Mouse (Mus musculus) liver, adult 2 months (tissue): ENCODE measurements around the gene Camsap1. TPM values are rescaled to one million over a fixed set of nuclear protein-coding genes. Genes with fewer than 3 reads are reported as not detected.

Source experiments
- DNase-seq: peaks from one replicate; pipeline ENCODE4 v3.0.0-alpha.2; 2011; ENCODE audit warnings: low read depth, low spot score; ENCODE audit errors: extremely low read depth
- H3K27ac ChIP-seq: fragments of 200-500 bp; replicated peaks from 2 replicates; pipeline ENCODE4 v1.5.1; 2012; ENCODE audit warnings: low read depth, mild to moderate bottlenecking, control low read depth, inconsistent platforms, low read length; ENCODE audit not compliant: insufficient read depth
- H3K27me3 ChIP-seq: fragments of 200-500 bp; 2 replicates; pipeline ENCODE4 v1.6.1; 2012; ENCODE audit warnings: mild to moderate bottlenecking, moderate library complexity, low read length, inconsistent platforms; ENCODE audit not compliant: control insufficient read depth, insufficient read depth
- H3K36me3 ChIP-seq: fragments of 200-500 bp; 2 replicates; pipeline ENCODE4 v1.6.1; 2012; ENCODE audit warnings: low read length, inconsistent platforms; ENCODE audit not compliant: control insufficient read depth, insufficient read depth
- H3K4me1 ChIP-seq: fragments of 200-500 bp; 2 replicates; pipeline ENCODE4 v1.6.1; 2011; ENCODE audit warnings: low read length; ENCODE audit not compliant: control insufficient read depth, insufficient read depth
- H3K4me3 ChIP-seq: fragments of 200-500 bp; 2 replicates; pipeline ENCODE4 v1.5.1; 2011; ENCODE audit warnings: low read depth, mild to moderate bottlenecking, control low read depth, low read length, moderate library complexity; ENCODE audit not compliant: insufficient read depth
- H3K79me2 ChIP-seq: fragments of 200-500 bp; 2 replicates; pipeline ENCODE4 v1.6.1; 2012; ENCODE audit warnings: inconsistent platforms, mild to moderate bottlenecking, low read length, moderate library complexity; ENCODE audit not compliant: control insufficient read depth, insufficient read depth
- H3K9ac ChIP-seq: fragments of 200-500 bp; 2 replicates; pipeline ENCODE4 v1.6.1; 2012; ENCODE audit warnings: low read depth, mild to moderate bottlenecking, control low read depth, inconsistent platforms, low read length
- CTCF ChIP-seq: fragments of 200-500 bp; IDR thresholded peaks from 2 replicates; pipeline ENCODE4 v1.5.1; 2011; ENCODE audit warnings: low read depth, low read length, control low read depth
- POLR2A ChIP-seq: fragments of 200-500 bp; IDR thresholded peaks from 2 replicates; pipeline ENCODE4 v1.6.1; 2011; ENCODE audit warnings: low read length, control low read depth; ENCODE audit not compliant: insufficient read depth; ENCODE audit errors: extremely low read depth
- WGBS: fragments of 180-500 bp; shearing (Covaris S2); methylation state at CpG from one replicate; pipeline ENCODE4 v1.1.7; 2018; 5-methylcytosine and 5-hydroxymethylcytosine counted together
- polyA plus RNA-seq: library from polyadenylated mRNA; depleted of rRNA; stranded (reverse); fragments of >200 nt; gene quantifications from 2 replicates; pipeline ENCODE4 v1.2.3, GENCODE M21; 2012; rRNA removed
- total RNA-seq: library from RNA; depleted of rRNA; stranded (reverse); fragments of >200 nt; gene quantifications from 2 replicates; pipeline ENCODE4 v1.2.3, GENCODE M21; 2014; rRNA removed

The Camsap1 gene
- total RNA-seq (5.4 and 9.0 TPM in 2 replicates), polyA plus RNA-seq (2.4 and 2.5 TPM in 2 replicates)

DNA sequence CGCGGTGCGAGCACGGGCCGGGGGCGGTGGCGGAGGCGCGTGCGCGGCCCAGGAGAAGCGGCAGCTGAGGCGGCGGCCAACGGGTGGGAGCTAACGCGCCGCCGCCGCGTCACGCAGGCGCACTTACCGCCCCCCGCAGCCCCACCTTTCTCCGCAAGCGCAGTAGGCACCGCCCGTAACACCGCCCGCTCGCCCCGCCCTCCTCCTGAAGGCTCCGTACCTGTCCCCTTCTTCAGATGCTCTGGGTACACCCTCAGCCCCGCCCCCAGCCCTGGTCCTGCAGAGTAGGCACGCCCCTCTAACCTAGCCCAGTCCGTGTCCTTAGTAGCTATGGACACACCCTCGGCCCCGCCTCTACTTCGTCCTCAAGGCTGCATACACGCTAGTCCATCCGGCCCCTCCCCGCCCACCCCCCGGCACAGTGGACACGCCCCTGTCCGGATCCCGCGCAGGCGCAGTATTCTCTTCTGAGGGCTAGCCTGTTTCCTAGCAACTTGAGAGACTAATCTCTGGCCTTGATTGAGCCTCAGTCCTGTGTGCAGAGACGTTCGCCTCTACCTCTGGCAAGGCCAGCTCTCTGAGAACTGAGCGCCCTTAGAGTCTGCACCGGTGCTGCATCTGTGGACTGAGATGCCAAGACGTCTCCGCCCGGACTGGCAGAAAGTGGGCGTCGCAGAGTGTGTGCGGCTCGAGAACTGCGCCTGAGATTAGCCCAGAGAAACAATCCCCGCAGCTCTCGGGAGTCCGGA lies at the start of gene Camsap1:
Camsap1 (minus strand) TSS at position 124 of the 749 bp plus-strand sequence.
- Histone ChIP-seq H3K27me3 (no peaks in the 10 kb centered on the region), H3K4me3 (peak within 1 kb of the TSS; percentile 64), H3K4me1 (peaks cover 5% of the 10 kb centered on the region; the same call in 1 of the 2 replicates), H3K27ac (no peak within 1 kb of the TSS), H3K36me3 (no peaks in the 10 kb centered on the region), H3K9ac (peak within 1 kb of the TSS; percentile 71), H3K79me2 (peaks cover 7% of the 10 kb centered on the region; the same call in 1 of the 2 replicates)
- 1% methylated on average over 63 of the region's 64 CpGs for WGBS
- TF ChIP-seq POLR2A (0 out of 2 replicates have a peak, but pooled peaks have one; percentile 26), CTCF (no peak)
- peak; percentile 99 for DNase-seq

DNA sequence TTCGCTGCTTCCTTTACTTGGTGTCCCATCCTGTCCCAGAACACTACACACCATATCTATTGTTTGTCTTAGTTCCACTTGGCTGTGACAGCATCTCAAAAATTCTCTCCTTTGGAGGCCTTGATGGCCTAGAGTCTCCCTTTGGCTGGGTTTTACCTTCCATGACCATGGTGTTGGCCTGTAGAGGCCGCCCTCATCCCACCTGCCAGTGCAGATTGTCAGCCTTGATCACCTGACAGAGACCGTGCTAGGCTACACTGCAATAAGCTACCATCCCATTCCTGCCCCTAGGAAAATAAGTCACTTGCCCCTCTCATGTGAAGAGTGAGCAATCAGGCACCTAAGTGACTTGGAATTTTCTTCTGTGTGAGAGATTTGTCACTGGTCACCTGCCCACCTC lies 47.2 kb upstream of the Camsap1 start:
- Histone ChIP-seq H3K4me3 (no peak overlapping the region), H3K27ac (no peak overlapping the region), H3K27me3 (no peaks in the 10 kb centered on the region), H3K79me2 (no peaks in the 10 kb centered on the region), H3K9ac (no peak overlapping the region), H3K4me1 (no peaks in the 10 kb centered on the region), H3K36me3 (no peaks in the 10 kb centered on the region)
- no peak for DNase-seq
- TF ChIP-seq CTCF (peak; percentile 49), POLR2A (no peak)
- 62% methylated on average over 3 of the region's 3 CpGs for WGBS

DNA sequence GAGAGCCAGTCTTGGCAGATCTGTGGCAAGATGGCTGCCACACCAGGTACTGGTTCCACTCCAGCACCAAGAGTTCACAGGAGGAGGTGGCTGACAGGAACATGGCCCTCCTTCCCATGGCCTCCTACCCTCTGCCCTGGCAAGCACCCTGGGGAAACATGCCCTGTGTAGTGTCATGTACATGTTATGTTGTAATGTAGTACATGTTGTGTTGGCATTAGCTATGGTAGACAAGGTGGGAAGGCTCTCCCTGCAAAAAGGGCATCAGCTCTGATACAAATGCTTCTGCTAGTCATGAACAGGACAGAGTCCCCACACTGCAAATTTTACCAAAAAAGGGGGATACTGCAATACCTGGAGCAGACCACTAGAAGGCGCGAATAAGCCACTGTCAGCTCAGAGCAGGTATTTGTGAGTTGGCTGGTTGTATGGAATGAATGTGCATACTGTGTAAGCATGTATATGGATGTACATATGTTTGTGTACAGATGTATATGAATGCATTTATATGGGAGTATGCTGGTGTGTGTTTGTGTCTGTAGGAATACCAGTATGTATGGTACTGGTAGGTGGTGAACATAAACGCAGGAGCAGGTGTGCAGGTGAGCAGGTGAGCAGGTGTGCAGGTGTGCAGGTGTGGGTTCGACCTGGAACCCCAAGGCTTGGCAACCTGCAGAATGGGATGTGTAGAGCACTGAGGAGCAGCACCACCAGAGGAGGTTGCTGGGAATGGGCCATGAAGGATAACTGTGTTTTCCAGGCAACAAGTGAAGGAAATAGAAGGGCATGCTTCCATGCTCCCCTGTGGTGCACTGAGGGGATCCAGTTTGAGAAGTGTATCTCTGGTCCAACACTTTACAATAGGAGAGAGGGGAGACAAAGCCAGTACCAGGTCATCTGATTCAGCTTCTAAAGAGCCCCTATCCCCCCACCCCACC lies 41.3 kb upstream of the Camsap1 start:
- Histone ChIP-seq H3K4me1 (peaks cover 12% of the 10 kb centered on the region; the same call in 1 of the 2 replicates), H3K27me3 (no peaks in the 10 kb centered on the region), H3K79me2 (peaks cover 7% of the 10 kb centered on the region), H3K27ac (no peak overlapping the region), H3K9ac (no peak overlapping the region), H3K36me3 (no peaks in the 10 kb centered on the region), H3K4me3 (no peak overlapping the region)
- peak; percentile 46; the same call in 1 of the 2 replicates for TF ChIP-seq CTCF
- TF ChIP-seq POLR2A, result no peak
- 36% methylated on average over 4 of the region's 4 CpGs for WGBS
- peak; percentile 19 for DNase-seq

DNA sequence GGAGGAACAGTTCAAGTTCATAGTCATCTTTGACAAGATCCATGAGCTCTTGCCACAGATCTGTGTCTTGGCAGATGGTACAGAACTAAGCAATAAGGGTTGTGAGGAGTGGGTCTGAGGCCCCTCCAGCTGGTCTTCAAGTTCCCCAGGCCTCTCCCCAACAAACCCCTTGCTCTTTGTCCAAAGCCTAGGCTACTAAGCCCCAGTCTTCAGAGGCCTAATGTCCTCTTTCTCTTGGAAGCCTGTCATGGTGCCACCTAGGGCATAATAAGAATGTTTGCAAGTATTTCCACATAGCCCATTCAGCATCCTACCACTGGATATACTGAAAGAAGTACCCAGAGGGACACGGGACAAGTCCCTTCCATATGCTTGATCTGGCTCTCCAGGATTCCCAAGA lies 39.5 kb upstream of the Camsap1 start:
- H3K27me3 ChIP-seq, result no peaks in the 10 kb centered on the region
- 86% methylated on average over 1 of the region's 1 CpGs for WGBS
- TF ChIP-seq POLR2A (no peak), CTCF (no peak)
- DNase-seq, result no peak
- H3K9ac ChIP-seq, result no peak overlapping the region
- no peaks in the 10 kb centered on the region for H3K36me3 ChIP-seq
- H3K79me2 ChIP-seq, result peaks cover 12% of the 10 kb centered on the region
- peaks cover 12% of the 10 kb centered on the region; the same call in 1 of the 2 replicates for H3K4me1 ChIP-seq
- H3K4me3 ChIP-seq, result no peak overlapping the region
- H3K27ac ChIP-seq, result no peak overlapping the region

DNA sequence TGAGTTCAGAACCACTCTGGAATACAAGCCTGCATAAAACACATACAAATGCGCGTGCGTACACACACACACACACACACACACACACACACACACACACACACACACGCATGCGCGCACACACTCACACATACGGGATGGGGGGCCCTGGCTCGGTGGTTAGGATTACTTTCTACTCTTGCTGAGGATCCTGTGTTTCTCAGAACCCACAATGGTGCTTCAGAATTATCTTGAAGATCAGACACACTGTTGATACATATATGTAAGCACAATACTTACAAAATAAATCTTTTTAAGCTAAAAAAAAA lies 39.1 kb upstream of the Camsap1 start:
- no peak for DNase-seq
- TF ChIP-seq CTCF (no peak), POLR2A (no peak)
- WGBS, result 77% methylated on average over 8 of the region's 8 CpGs
- H3K4me1 ChIP-seq, result peaks cover 12% of the 10 kb centered on the region; the same call in 1 of the 2 replicates
- H3K9ac ChIP-seq, result peak overlapping the region; percentile 59
- no peaks in the 10 kb centered on the region for H3K36me3 ChIP-seq
- H3K27me3 ChIP-seq, result no peaks in the 10 kb centered on the region
- peaks cover 15% of the 10 kb centered on the region for H3K79me2 ChIP-seq
- H3K27ac ChIP-seq, result peak overlapping the region; percentile 89
- peak overlapping the region; percentile 67; the same call in 1 of the 2 replicates for H3K4me3 ChIP-seq
